ENCODE assay signal across 8 mouse cellular contexts in the genomic region with DNA sequence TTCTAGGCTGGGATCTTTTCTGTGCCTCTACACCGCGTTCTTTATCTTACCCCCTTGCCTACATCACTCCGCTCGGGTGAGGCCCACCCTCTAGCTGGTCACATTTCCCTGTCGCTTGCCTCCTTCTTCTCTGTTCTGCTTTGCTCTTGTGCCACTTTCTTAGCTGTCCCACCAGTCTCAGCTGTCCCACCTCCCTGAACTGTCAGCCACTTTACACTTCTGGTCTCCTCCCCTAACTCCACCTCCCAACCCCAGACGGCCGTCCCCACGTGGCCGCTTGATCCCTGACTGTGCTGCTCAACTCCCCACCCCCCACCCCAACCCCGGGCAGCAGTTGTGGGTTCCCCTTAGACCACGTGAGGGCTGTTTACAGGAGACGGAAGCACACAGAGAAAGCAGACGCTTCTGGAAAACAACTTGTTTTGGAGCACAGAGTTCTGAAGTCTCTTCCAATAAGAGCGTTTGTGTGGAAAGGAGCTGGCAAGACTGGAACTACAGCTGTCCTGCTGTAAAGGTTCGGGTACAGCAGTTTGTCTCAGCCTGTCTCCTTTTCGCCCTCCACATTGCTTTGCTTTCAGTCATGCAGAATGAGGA. TPM values are rescaled to one million over a fixed set of nuclear protein-coding genes. Genes with fewer than 3 reads are reported as not detected.
DNase-seq lines count a peak whose midpoint lies in the region; ATAC-seq and TF ChIP-seq lines count a peak whose summit lies in the region.

TSS of gene Pnpla7 (plus strand) at position 330 of the 594 bp plus-strand sequence.

- 0 out of 2 replicates have a peak, but pooled peaks cover 3% of the 10 kb centered on the region for H3K79me2 ChIP-seq in liver, adult 2 months (ENCODE audit: control insufficient read depth, insufficient read depth, low read length)

- peak; percentile 14; the same call in 1 of the 2 replicates for TF ChIP-seq POLR2A in liver, adult 2 months (IDR thresholded peaks at IDR 0.05; ENCODE audit: extremely low read depth, insufficient read depth, low read length)

- H3K4me1 ChIP-seq in heart, embryonic 12.5 days (replicated peaks) = peaks cover 13% of the 10 kb centered on the region
- H3K4me1 ChIP-seq in kidney, postnatal 0 days (replicated peaks; ENCODE audit: insufficient read depth, low read length) = peaks cover 6% of the 10 kb centered on the region
- peaks cover 4% of the 10 kb centered on the region for H3K4me1 ChIP-seq in liver, adult 2 months (ENCODE audit: control insufficient read depth, insufficient read depth, low read length)

- peak within 1 kb of the TSS; percentile 98 for H3K4me2 ChIP-seq in heart, embryonic 12.5 days
- H3K4me2 ChIP-seq in kidney, postnatal 0 days (ENCODE audit: low read length) = peak within 1 kb of the TSS; percentile 94

- H3K4me3 ChIP-seq in heart, embryonic 12.5 days = peak within 1 kb of the TSS; percentile 97
- H3K4me3 ChIP-seq in kidney, postnatal 0 days (replicated peaks; ENCODE audit: low read depth, low read length) = peak within 1 kb of the TSS; percentile 82
- peak within 1 kb of the TSS; percentile 78 for H3K4me3 ChIP-seq in liver, adult 2 months (ENCODE audit: insufficient read depth, low read depth, low read length)

- ATAC-seq in erythroid progenitor cell, adult 5-6 weeks (replicated peaks; ENCODE audit: low FRiP score, poor library complexity, severe bottlenecking) = peak; percentile 59
- peak; percentile 81 for ATAC-seq in heart, embryonic 12.5 days (ENCODE audit: insufficient number of reproducible peaks, low FRiP score)
- peak; percentile 68 for ATAC-seq in kidney, postnatal 0 days (replicated peaks; ENCODE audit: low FRiP score, low read depth)
- ATAC-seq in monocyte, adult 5-6 weeks (replicated peaks; ENCODE audit: insufficient number of reproducible peaks, low FRiP score, low TSS enrichment, poor library complexity, severe bottlenecking) = peak; percentile 74

- peak within 1 kb of the TSS; percentile 95 for H3K9ac ChIP-seq in heart, embryonic 12.5 days
- H3K9ac ChIP-seq in kidney, postnatal 0 days (ENCODE audit: low read depth, low read length) = peak within 1 kb of the TSS; percentile 76
- H3K9ac ChIP-seq in liver, adult 2 months (ENCODE audit: low read depth, low read length) = peak within 1 kb of the TSS; percentile 83

- no peak for TF ChIP-seq CTCF in kidney, postnatal 0 days (IDR thresholded peaks at IDR 0.05; ENCODE audit: low read depth)
- TF ChIP-seq CTCF in liver, adult 2 months (IDR thresholded peaks at IDR 0.05; ENCODE audit: low read depth, low read length) = no peak

- peaks cover 23% of the 10 kb centered on the region for H3K36me3 ChIP-seq in heart, embryonic 12.5 days
- peaks cover 12% of the 10 kb centered on the region; the same call in 1 of the 2 replicates for H3K36me3 ChIP-seq in kidney, postnatal 0 days (ENCODE audit: insufficient read depth, low read length)
- no peaks in the 10 kb centered on the region for H3K36me3 ChIP-seq in liver, adult 2 months (ENCODE audit: control insufficient read depth, insufficient read depth, low read length)

- peak within 1 kb of the TSS; percentile 96 for H3K27ac ChIP-seq in heart, embryonic 12.5 days (ENCODE audit: poor library complexity, severe bottlenecking)
- H3K27ac ChIP-seq in kidney, postnatal 0 days = peak within 1 kb of the TSS; percentile 95
- peak within 1 kb of the TSS; percentile 96 for H3K27ac ChIP-seq in liver, adult 2 months (replicated peaks; ENCODE audit: insufficient read depth, low read depth, low read length)

- H3K27me3 ChIP-seq in heart, embryonic 12.5 days (replicated peaks) = no peaks in the 10 kb centered on the region
- no peaks in the 10 kb centered on the region for H3K27me3 ChIP-seq in kidney, postnatal 0 days (ENCODE audit: insufficient read depth, low read length)
- no peaks in the 10 kb centered on the region for H3K27me3 ChIP-seq in liver, adult 2 months (ENCODE audit: control insufficient read depth, insufficient read depth, low read length)

- WGBS in heart, embryonic 12.5 days = under 1% methylated on average over 16 of the region's 16 CpGs
- WGBS in kidney, postnatal 0 days = under 1% methylated on average over 16 of the region's 16 CpGs
- under 1% methylated on average over 16 of the region's 16 CpGs for WGBS in liver, adult 2 months

- no peaks in the 10 kb centered on the region for H3K9me3 ChIP-seq in heart, embryonic 12.5 days (replicated peaks)
- no peaks in the 10 kb centered on the region for H3K9me3 ChIP-seq in kidney, postnatal 0 days (replicated peaks; ENCODE audit: low read length)

- peak; percentile 91 for DNase-seq in CD4-positive, CD25-positive, alpha-beta regulatory T cell, adult 2 months (ENCODE audit: low read depth, low spot score)
- peak; percentile 2 for DNase-seq in brain, embryonic 18.5 days (ENCODE audit: low read depth, low spot score)
- peak; percentile 93 for DNase-seq in kidney, postnatal 0 days (ENCODE audit: low spot score)
- DNase-seq in liver, adult 2 months (ENCODE audit: extremely low read depth, low read depth, low spot score) = peak; percentile 91
- peak; percentile 83 to 89 for DNase-seq in spleen, postnatal 4 days (ENCODE audit: low spot score in 2 of 2)

RNA-seq across cellular contexts. Expression of gene Pnpla7, which starts in this region (rescaled TPM):
- 37.3 and 37.8 TPM in 2 replicates for total RNA-seq in erythroid progenitor cell, adult 5-6 weeks (2015; ENCODE audit: low replicate concordance)
- 30.0 and 37.0 TPM in 2 replicates for total RNA-seq in erythroid progenitor cell, adult 5-6 weeks (2017; ENCODE audit: low replicate concordance)
- 9.5 and 11.3 TPM in 2 replicates for polyA plus RNA-seq in heart, embryonic 12.5 days (2016; fragmentation: Nextera tagmentation; extraction: Ambion mirVana)
- polyA plus RNA-seq in kidney, postnatal 0 days (2015; fragmentation: Nextera tagmentation; extraction: Ambion mirVana) = 6.1 and 8.3 TPM in 2 replicates
- total RNA-seq in liver, adult 2 months (2014; rRNA removed) = 125 and 141 TPM in 2 replicates
- polyA plus RNA-seq in liver, adult 2 months (2012; rRNA removed) = 113 and 122 TPM in 2 replicates
- total RNA-seq in monocyte, adult 5-6 weeks (2017) = 52.7 to 87.6 TPM (median 69.0 TPM) in 3 replicates

Comparison
In these comparisons a context has a peak if more than half of its experiments do, and no peak if none do; other contexts are left out.
1. Peak in every context shown above with its lines: DNase-seq, ATAC-seq, H3K4me3 ChIP-seq and H3K27ac ChIP-seq.
2. DNase-seq: peak in every context shown above with its lines; median percentile 93 in kidney, postnatal 0 days; 91 in CD4-positive, CD25-positive, alpha-beta regulatory T cell, adult 2 months; 91 in liver, adult 2 months; 86 in spleen, postnatal 4 days; 2 in brain, embryonic 18.5 days.